Mouse (Mus musculus) thymus, adult 18-20 months (tissue): ENCODE results near the gene Fgf11.

ENCODE experiments used
- DNase-seq, 2 experiments: peaks; one replicate each; pipeline ENCODE4 v3.0.0; 2022; ENCODE audit warnings: mixed read lengths in 2 of 2

Gene Fgf11

DNA sequence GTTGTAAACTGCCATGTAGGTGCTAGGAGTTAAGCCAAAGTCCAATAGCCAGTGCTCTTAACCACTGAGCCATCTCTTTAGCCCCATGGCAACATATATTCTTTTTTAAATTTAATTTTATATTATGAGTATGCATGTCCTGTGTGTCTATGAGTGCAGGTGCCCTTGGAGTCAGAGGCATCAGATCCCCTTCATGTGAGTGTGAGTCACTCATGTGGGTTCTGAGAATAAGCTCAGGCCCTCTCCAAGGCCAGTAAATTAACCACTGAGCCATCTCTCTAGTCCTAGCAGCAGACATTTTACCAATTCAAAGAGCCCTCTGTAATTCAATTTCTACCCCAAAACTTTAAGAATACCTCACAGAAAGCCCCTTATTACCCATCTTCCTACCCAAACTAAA is 49.0 kb downstream of the Fgf11 start:
- DNase-seq: no peak

DNA sequence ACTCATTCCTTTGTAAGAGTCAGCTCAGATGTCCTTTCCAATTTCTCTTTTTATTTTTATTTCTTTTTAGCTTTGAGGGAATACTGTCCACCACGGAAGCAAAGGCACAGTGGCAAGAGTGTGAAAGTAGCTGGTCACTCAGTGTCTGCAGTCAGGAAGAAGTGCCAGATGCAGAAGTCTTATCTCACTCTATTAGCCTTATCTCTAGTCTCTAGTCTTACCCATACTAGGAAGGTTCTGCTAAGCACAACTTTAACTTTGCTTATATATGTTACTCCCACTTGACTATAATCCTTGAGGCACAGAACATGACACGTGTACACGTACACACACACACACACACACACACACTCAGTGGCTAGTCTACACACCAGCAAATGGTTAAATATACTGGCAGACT is 50.0 kb downstream of the Fgf11 start:
- DNase-seq: no peak
